Mouse (Mus musculus) lung, embryonic 14.5 days (tissue): ENCODE measurements around the gene Notch2. TPM values are rescaled to one million over a fixed set of nuclear protein-coding genes. Genes with fewer than 3 reads are reported as not detected.

Experiments
- ATAC-seq: fragments of 200-750 bp; cut with Nextera tagmentation; 2 replicates; pipeline ENCODE4 v1.8.0; 2017; ENCODE audit warnings: mild to moderate bottlenecking, moderate TSS enrichment, moderate library complexity; ENCODE audit not compliant: insufficient read depth
- DNase-seq: peaks from one replicate; pipeline ENCODE4 v3.0.0-alpha.2; 2015
- H3K27ac ChIP-seq: fragments of 300-500 bp; sonication (generic); 2 replicates; pipeline ENCODE4 v1.5.1; 2014; ENCODE audit warnings: low read depth, mild to moderate bottlenecking, moderate library complexity
- H3K27me3 ChIP-seq: fragments of 300-500 bp; sonication (generic); 2 replicates; pipeline ENCODE4 v1.6.1; 2014; ENCODE audit warnings: low read length, control low read depth; ENCODE audit not compliant: insufficient read depth
- H3K36me3 ChIP-seq: fragments of 300-500 bp; sonication (generic); 2 replicates; pipeline ENCODE4 v1.6.1; 2014; ENCODE audit warnings: control low read depth; ENCODE audit not compliant: insufficient read depth
- H3K4me1 ChIP-seq: fragments of 300-500 bp; sonication (generic); 2 replicates; pipeline ENCODE4 v1.6.1; 2014; ENCODE audit warnings: antibody characterized with exemption, control low read depth; ENCODE audit not compliant: insufficient read depth
- H3K4me2 ChIP-seq: fragments of 300-500 bp; sonication (generic); 2 replicates; pipeline ENCODE4 v1.6.1; 2014; ENCODE audit warnings: mild to moderate bottlenecking
- H3K4me3 ChIP-seq: fragments of 300-500 bp; sonication (generic); 2 replicates; pipeline ENCODE4 v1.5.1; 2014; ENCODE audit warnings: low read depth, low read length
- H3K9ac ChIP-seq: fragments of 300-500 bp; sonication (generic); 2 replicates; pipeline ENCODE4 v1.6.1; 2014
- H3K9me3 ChIP-seq: fragments of 300-500 bp; sonication (generic); 2 replicates; pipeline ENCODE4 v1.6.1; 2016; ENCODE audit warnings: low read depth, low read length, control low read depth
- CTCF ChIP-seq: IDR thresholded peaks from 2 replicates; pipeline ENCODE4 v1.5.1; 2016; ENCODE audit warnings: antibody characterized with exemption, low read depth
- WGBS: fragments of 180-500 bp; shearing (Covaris S2); extraction: QIAGEN DNeasy Blood & Tissue Kit; methylation state at CpG from one replicate; pipeline ENCODE4 v1.1.7; 2014; 5-methylcytosine and 5-hydroxymethylcytosine counted together
- polyA plus RNA-seq: library from polyadenylated mRNA; unstranded; fragments of >200 nt; fragmentation: Nextera tagmentation; extraction: Ambion mirVana; gene quantifications from 2 replicates; pipeline ENCODE4 v1.2.1, GENCODE M21; 2014

Notch2 gene
- polyA plus RNA-seq, 1 experiment from 2014 or later: 43.8 TPM

- Histone ChIP-seq H3K9me3 (no peaks in the 10 kb centered on the region), H3K4me1 (0 out of 2 replicates have a peak, but pooled peaks cover 4% of the 10 kb centered on the region), H3K9ac (no peak overlapping the region), H3K4me2 (no peak overlapping the region), H3K27me3 (no peaks in the 10 kb centered on the region), H3K36me3 (peaks cover 25% of the 10 kb centered on the region), H3K4me3 (no peak overlapping the region), H3K27ac (no peak overlapping the region)
- 84% methylated on average over 3 of the region's 3 CpGs for WGBS
- TF ChIP-seq CTCF: no peak
- no peak for ATAC-seq
- no peak for DNase-seq
These were observed 74.2 kb downstream of the Notch2 start for GRCm38 (mm10) chr3:98087551-98087950.

GRCm38 (mm10) chr3:98089702-98090101 lies 76.4 kb downstream of the Notch2 start:
- Histone ChIP-seq H3K9me3 (no peaks in the 10 kb centered on the region), H3K36me3 (peaks cover 9% of the 10 kb centered on the region; the same call in 1 of the 2 replicates), H3K4me1 (0 out of 2 replicates have a peak, but pooled peaks cover 4% of the 10 kb centered on the region), H3K4me2 (no peak overlapping the region), H3K9ac (no peak overlapping the region), H3K27me3 (no peaks in the 10 kb centered on the region), H3K27ac (no peak overlapping the region), H3K4me3 (no peak overlapping the region)
- TF ChIP-seq CTCF: no peak
- DNase-seq (no peak), ATAC-seq (no peak)
- WGBS: 74% methylated on average over 5 of the region's 5 CpGs

- Histone ChIP-seq H3K9me3 (no peaks in the 10 kb centered on the region), H3K27ac (no peak overlapping the region), H3K4me2 (no peak overlapping the region), H3K4me1 (0 out of 2 replicates have a peak, but pooled peaks cover 4% of the 10 kb centered on the region), H3K36me3 (peaks cover 5% of the 10 kb centered on the region; the same call in 1 of the 2 replicates), H3K4me3 (no peak overlapping the region), H3K9ac (no peak overlapping the region), H3K27me3 (no peaks in the 10 kb centered on the region)
- ATAC-seq (no peak), DNase-seq (no peak)
- WGBS: 68% methylated on average over 8 of the region's 8 CpGs
- TF ChIP-seq CTCF: no peak
These were observed 76.8 kb downstream of the Notch2 start for GRCm38 (mm10) chr3:98090129-98090528.

- DNase-seq (peak; percentile 51), ATAC-seq (peak; percentile 54)
- Histone ChIP-seq H3K9me3 (no peaks in the 10 kb centered on the region), H3K27ac (no peak overlapping the region), H3K4me1 (no peaks in the 10 kb centered on the region), H3K4me3 (no peak overlapping the region), H3K36me3 (peaks cover 10% of the 10 kb centered on the region; the same call in 1 of the 2 replicates), H3K27me3 (no peaks in the 10 kb centered on the region), H3K4me2 (no peak overlapping the region), H3K9ac (no peak overlapping the region)
- 48% methylated on average over 10 of the region's 10 CpGs for WGBS
- TF ChIP-seq CTCF: no peak
These were observed 79.5 kb downstream of the Notch2 start for GRCm38 (mm10) chr3:98092680-98093370.

- DNase-seq (no peak), ATAC-seq (no peak)
- Histone ChIP-seq H3K27ac (no peak overlapping the region), H3K4me2 (no peak overlapping the region), H3K4me3 (no peak overlapping the region), H3K27me3 (no peaks in the 10 kb centered on the region), H3K4me1 (no peaks in the 10 kb centered on the region), H3K9me3 (no peaks in the 10 kb centered on the region), H3K36me3 (peaks cover 21% of the 10 kb centered on the region), H3K9ac (no peak overlapping the region)
- no peak for TF ChIP-seq CTCF
- 69% methylated on average over 5 of the region's 5 CpGs for WGBS
These were observed 80.6 kb downstream of the Notch2 start for GRCm38 (mm10) chr3:98093954-98094353.

- Histone ChIP-seq H3K27me3 (no peaks in the 10 kb centered on the region), H3K4me3 (no peak overlapping the region), H3K9ac (no peak overlapping the region), H3K36me3 (peaks cover 31% of the 10 kb centered on the region), H3K4me2 (no peak overlapping the region), H3K9me3 (no peaks in the 10 kb centered on the region), H3K27ac (peak overlapping the region; percentile 55; the same call in 1 of the 2 replicates), H3K4me1 (no peaks in the 10 kb centered on the region)
- ATAC-seq (no peak), DNase-seq (peak; percentile 44)
- WGBS: 45% methylated on average over 17 of the region's 17 CpGs
- no peak for TF ChIP-seq CTCF
These were observed 81.6 kb downstream of the Notch2 start for GRCm38 (mm10) chr3:98094629-98095583.

GRCm38 (mm10) chr3:98096981-98097380 lies 83.7 kb downstream of the Notch2 start:
- H3K9ac ChIP-seq: no peak overlapping the region
- no peak overlapping the region for H3K4me3 ChIP-seq
- TF ChIP-seq CTCF: no peak
- H3K4me2 ChIP-seq: no peak overlapping the region
- peaks cover 52% of the 10 kb centered on the region for H3K36me3 ChIP-seq
- DNase-seq: no peak
- no peaks in the 10 kb centered on the region for H3K27me3 ChIP-seq
- H3K4me1 ChIP-seq: no peaks in the 10 kb centered on the region
- H3K9me3 ChIP-seq: no peaks in the 10 kb centered on the region
- H3K27ac ChIP-seq: no peak overlapping the region
- 87% methylated on average over 7 of the region's 7 CpGs for WGBS
- ATAC-seq: no peak
